Mouse (Mus musculus) thymus, postnatal 14 days (tissue): Measurements from ENCODE around the gene Gk2.

Source experiments
- DNase-seq: peaks from one replicate; pipeline ENCODE4 v3.0.0; 2021

The Gk2 gene

GRCm38 (mm10) chr5:97456816-97457215 lies at the start of gene Gk2:
Gene Gk2, minus strand, starts transcription at chr5:97457021.
- no peak for DNase-seq

DNA sequence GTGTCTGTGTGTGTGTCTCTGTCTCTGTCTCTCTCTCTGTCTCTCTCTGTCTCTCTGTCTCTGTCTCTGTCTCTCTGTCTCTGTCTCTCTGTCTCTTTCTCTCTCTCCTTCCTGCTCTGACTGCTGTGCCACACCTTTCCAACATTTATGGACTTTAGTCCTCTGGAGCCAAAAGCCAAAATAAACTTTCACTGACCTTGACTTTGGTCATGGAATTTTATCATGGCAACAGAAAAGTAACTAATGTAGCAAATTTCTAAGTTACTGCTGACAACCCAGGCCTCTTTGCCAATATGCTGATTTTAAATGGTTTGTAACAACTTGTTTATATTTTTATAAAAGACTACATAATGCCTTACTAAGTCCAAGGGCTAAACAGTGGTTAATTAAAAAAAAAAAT lies 41.2 kb upstream of the Gk2 start:
- DNase-seq = no peak

- DNase-seq = no peak
These were observed 38.8 kb upstream of the Gk2 start for GRCm38 (mm10) chr5:97495488-97496092.

GRCm38 (mm10) chr5:97493421-97493820 lies 36.6 kb upstream of the Gk2 start:
- no peak for DNase-seq

DNA sequence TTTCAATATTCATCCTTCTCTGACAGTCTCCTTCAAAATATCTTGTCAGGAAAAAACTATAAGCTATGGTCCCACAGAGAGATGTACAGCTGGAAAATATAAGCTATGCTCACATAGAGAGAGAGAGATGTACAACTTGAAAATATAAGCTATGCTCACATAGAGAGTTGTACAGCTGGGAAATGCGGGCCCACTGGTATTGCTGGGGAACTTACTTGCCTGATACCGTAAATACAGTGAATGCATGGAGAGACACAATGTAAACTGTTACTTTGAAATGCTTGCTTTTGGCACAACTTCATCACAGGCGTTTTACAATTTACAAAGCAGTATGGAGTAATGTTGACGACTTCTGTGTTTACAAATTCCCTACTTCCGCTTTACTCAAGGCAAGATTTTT lies 29.3 kb upstream of the Gk2 start:
- no peak for DNase-seq

GRCm38 (mm10) chr5:97479991-97480390 lies 23.2 kb upstream of the Gk2 start:
- DNase-seq = no peak

DNA sequence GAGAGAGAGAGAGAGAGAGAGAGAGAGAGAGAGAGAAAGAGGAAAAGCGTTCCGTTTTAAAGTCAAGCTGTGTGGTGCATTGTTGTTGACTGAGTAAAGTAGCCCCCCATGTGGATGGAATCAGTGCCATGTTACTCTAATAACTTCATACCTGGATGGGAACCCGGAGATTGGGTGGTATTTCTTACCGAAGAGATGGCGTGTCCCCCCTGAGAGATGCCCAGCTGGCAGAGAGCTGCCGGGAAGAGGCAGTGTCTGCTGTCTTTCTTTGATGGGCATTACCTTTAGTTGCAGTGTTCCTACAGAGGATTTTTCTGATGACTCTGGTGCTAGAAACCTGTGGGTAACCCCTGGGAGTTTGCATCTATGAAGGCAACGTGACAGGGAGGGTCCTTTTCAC lies 10.4 kb upstream of the Gk2 start:
- no peak for DNase-seq

- DNase-seq = no peak
These were observed 9.8 kb upstream of the Gk2 start for GRCm38 (mm10) chr5:97466430-97467158.

GRCm38 (mm10) chr5:97465956-97466355 lies 9.1 kb upstream of the Gk2 start:
- no peak for DNase-seq

- no peak for DNase-seq
These were observed 6.0 kb upstream of the Gk2 start for GRCm38 (mm10) chr5:97462856-97463255.

DNA sequence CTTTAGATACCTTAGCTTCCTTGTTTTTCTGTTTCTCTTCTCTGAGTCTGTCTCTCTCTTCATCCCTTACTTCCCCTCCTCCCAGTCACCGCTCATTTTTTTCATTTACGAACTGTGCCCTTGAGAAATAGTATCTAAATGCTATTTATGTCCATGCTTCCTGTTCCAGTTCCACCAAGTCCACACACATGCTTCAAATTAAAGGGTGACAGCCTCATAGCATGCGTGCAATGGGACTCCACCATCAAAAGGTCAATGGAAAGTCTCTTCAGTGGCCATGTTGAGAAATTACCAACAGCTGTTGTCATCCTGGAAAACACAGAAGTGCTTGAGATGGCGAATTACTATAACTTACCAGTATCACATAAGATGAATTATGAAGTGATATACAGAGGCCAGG lies 5.4 kb downstream of the Gk2 start:
- no peak for DNase-seq

DNA sequence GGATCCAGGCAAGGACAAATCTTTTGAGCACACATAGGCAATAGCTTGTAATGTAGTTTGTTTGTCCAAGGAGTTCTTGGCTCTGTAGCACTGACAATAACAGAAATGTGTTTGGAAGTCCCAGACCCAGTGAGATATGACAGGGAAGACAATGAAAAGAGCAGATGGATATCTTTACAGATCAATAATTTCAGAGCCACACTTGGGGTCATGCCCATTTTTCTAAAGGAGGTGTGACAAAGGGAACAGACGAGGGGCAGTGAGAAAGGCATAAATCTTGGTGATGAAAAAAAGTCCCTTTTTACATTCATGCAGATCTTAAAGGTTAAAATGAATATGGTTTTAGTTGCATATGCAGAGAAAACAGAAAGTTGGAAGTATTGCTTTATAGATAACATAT lies 12.6 kb downstream of the Gk2 start:
- no peak for DNase-seq

DNA sequence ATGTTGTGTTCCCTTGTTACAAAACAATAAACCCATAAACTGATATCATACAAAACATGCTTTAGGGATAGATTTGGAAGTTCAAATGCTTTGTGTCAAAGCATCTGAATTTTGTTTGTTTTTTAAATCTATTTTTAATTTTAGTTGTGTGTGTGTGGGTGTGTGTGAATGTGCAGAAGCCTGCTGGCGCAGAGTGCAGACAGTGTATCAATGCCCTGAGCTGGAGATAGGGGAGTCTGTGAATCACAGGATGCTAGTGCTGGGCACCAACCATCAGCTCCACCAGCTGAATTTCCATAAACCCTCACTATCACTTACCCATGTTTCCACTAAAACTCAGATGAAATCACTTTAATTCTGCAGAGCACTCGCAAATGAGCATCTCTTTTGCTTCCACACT lies 24.3 kb downstream of the Gk2 start:
- no peak for DNase-seq

- DNase-seq = no peak
These were observed 26.8 kb downstream of the Gk2 start for GRCm38 (mm10) chr5:97429976-97430375.

- no peak for DNase-seq
These were observed 35.2 kb downstream of the Gk2 start for GRCm38 (mm10) chr5:97421669-97422068.

DNA sequence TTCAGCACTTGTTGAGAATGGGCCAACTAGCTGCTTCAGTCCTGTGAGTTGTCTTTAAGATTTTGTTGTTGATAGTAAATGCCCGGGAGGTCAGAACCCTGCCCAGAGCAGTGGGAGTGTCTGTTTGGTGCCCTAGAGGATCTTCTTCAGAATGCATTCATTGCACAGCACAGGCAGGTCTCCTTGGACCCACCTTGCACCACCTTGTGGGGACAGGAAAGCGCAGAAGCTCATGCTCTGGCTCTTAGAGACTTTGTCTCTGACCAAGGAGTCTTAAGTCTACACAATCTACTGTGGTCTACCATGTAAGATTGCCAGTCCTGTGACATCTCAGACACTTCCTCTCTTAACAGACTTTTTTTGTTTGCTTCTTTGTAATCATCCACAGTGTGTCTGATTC lies 39.6 kb downstream of the Gk2 start:
- no peak for DNase-seq

- DNase-seq = no peak
These were observed 41.0 kb downstream of the Gk2 start for GRCm38 (mm10) chr5:97415837-97416236.

- no peak for DNase-seq
These were observed 43.1 kb downstream of the Gk2 start for GRCm38 (mm10) chr5:97413716-97414115.

DNA sequence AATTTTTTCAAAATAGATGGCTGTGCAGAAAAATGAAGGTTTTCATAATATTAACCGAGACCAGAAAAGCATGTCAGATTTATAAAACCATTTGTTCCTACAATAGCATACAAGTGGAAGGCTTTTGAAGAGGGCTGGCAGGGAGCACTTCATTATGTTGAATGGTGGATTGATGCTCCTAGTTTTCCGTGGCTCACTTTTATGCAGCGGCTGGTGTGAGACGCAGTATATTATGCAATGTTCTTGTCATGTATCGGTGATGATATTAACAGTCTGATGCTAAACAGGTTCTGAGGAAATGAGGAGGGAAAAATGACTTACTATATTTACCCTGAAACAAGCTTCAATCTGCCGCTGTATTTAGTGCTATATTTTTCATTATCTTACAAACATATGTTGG lies 46.6 kb downstream of the Gk2 start:
- DNase-seq = no peak

DNA sequence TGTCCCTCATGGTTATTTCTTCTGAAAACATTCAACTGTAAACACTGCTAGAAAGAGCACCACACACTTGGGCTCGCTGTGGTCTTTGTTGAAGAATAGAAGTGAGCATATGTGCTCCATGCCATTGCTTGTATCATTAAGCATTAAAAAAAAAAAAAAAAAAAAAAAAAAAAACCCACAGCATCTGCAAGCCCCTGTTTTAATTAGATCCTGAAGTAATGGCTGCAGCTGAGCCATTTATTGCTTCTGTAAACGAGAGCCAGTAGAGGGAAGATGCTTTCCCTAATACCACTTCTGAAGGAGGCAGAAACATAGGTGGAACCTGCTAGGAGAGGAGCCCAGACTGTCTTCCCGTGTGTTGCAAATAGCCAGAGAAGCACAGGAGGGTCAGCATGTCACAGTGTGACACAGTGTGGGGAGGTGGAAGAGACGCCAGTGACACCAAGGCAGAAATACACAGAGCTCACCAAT lies 47.6 kb downstream of the Gk2 start:
- DNase-seq = no peak
